Mouse (Mus musculus) MN1 (cell line): Measurements from ENCODE around the gene Srp54a.
"Not testable (repeated sequence)": the region's sequence is repeated elsewhere in the genome, so short reads cannot be mapped to it uniquely, and the experiment has no call there.

Experiments
- DNase-seq: peaks from one replicate; pipeline ENCODE4 v3.0.0-alpha.2; 2016; ENCODE audit warnings: low spot score

Srp54a gene

GRCm38 (mm10) chr12:55124731-55125130 is 44.7 kb downstream of the Srp54a start:
- DNase-seq: not testable (repeated sequence)

DNA sequence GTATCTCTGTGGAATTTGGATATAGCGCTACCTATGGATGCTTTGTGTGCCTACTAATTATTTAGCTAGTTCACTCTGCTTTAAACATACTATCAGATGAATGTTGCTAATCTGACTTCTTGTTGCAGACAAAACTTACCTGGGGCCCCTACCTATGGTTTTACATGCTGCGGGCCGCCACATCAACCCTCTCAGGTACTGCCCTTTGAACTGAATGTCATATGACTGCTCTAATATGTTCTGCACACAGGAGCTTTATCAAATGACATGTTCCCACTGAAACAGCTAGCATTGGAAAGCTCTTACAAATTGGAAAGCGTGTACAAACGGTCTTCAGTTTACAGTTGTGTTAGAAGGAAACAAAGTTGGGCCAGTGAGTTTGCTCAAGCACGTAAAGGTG is 55.5 kb downstream of the Srp54a start:
- not testable (repeated sequence) for DNase-seq

DNA sequence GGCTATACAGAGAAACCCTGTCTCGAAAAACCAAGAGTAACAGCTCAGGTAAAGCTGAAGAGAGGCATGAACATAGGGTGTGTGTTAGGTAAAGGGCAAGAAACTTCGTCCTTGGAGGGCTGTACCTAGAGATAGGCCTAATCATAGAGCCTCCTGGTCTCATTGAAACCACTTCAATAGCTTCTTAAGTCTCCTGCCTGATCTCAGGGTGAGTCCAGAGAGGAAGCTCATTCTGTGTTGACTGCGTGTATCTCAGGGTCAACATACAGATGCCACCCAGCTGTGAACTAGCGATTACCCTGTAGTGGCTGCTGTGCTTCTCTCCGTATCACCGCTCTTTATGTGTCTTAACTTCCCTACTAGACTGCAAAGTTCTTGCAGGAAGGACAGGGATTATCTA is 57.8 kb downstream of the Srp54a start:
- DNase-seq: not testable (repeated sequence)

GRCm38 (mm10) chr12:55154559-55155448 is 74.7 kb downstream of the Srp54a start, which contains the start of gene Srp54b:
TSS of gene Srp54b (plus strand) at chr12:55155104.
- not testable (repeated sequence) for DNase-seq

- DNase-seq: not testable (repeated sequence)
These were observed 75.4 kb downstream of the Srp54a start for GRCm38 (mm10) chr12:55155449-55155783.
